Mouse (Mus musculus) gastrocnemius, postnatal 10 days (tissue): ENCODE data around the gene Eno2. TPM values are rescaled to one million over a fixed set of nuclear protein-coding genes. Genes with fewer than 3 reads are reported as not detected.
A peak's percentile ranks its signal among the peaks of the same experiment; 100 is the strongest.

Experiments
- DNase-seq: peaks from one replicate; pipeline ENCODE4 v3.0.0; 2021; ENCODE audit warnings: mixed read lengths
- total RNA-seq, 2 experiments: library from RNA; stranded (reverse); gene quantifications; 2 replicates each; pipeline ENCODE4 v1.2.3; 2021

Eno2 gene
- total RNA-seq, 2 experiments from 2014 or later, result 2.9 to 6.5 TPM

DNA sequence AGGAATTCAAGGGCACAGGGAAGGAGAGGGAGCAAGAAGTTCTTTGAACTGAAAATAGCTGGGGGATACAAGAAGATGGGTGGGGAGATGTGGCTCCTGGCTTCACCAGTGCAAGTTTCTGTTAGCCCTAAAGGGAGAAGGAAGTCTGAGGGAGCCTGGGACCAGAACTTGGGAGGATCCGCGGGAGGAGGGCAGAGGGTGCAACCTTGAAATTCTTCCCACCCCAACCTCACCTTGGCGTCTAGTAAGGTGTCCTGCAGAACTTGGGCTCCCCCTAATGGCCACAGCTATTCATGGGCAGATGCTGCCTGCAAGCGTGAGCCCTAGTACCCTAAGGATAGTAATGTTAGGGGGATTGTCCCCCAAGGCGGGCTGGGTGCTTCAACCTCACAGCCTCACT, 10.2 kb downstream of the Eno2 start:
- DNase-seq, result peak; percentile 80

DNA sequence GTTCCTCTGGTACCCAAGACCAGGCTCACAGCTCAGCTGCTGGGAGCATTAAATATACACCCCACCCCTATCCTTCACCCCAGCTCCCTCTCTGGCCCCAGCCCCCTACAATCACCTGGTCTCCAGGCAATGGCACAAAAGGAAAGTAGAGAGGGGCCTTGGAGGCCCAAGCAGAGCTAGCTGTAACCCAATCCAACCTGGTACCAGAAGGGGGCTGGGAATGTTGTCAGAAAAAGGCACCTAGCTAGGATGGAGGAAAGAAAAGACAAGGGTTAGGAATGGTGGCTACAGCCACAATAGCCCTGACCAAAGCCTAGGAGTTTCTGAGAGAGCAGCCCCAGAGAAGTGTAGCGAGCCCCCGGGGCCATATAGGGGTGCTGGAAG, 10.6 kb downstream of the Eno2 start:
- DNase-seq, result no peak

DNA sequence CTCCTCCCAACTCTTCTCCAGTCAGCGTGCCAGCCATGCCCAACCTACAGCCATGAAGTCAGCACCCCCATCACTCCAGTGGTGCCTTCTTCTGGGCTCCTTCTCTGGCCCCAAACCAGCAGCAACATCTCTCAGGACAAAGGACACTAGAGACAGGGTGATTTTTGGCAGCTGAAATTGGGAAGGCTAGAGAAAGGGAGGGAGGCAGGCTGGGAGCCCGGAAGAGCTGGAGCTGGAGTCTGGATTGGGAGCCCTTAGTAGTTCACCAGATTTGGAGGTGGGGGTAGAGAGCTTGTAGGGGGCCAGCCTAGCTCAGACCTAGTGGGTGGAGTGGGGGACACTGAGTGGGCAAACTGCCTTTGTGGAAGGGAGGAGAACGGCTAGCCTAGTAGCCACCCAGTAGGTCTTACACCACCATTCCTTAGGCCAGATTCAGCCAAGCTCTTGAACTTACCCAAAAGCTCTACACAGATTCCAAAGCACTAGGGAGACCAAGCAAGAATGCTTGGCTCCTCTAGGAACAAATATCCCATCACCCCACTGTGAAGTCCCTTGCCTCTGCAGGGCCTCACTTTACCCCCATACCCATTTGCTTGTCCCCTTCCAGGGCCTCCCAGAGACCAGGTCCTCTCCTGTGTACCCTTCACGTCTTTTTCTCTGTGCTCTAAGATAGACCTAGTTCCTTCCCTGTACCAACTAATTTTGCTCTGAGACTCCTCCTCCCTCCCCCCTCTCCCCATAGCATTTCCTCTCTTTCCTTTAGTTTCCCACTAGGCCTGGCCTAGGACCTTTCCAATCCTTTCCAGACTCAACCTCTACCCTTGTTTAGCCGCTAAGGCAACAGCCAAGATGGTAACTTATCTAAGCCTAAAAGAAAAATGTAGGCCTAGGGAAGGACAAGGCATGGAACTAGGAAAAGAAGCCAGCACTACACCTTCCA, 11.3 kb downstream of the Eno2 start:
- peak; percentile 29 for DNase-seq

GRCm38 (mm10) chr6:124757351-124757880, 12.1 kb downstream of the Eno2 start:
- no peak for DNase-seq

GRCm38 (mm10) chr6:124756652-124757350, 12.7 kb downstream of the Eno2 start:
- peak; percentile 82 for DNase-seq

GRCm38 (mm10) chr6:124755831-124756595, 13.5 kb downstream of the Eno2 start, which contains the start of the genes Gm45234 and Atn1:
Gene Gm45234 (minus strand): TSS chr6:124756021.
Gene Atn1 (minus strand): TSS chr6:124756524.
- peak; percentile 71 for DNase-seq

GRCm38 (mm10) chr6:124755306-124755705, 14.2 kb downstream of the Eno2 start:
- DNase-seq, result no peak

DNA sequence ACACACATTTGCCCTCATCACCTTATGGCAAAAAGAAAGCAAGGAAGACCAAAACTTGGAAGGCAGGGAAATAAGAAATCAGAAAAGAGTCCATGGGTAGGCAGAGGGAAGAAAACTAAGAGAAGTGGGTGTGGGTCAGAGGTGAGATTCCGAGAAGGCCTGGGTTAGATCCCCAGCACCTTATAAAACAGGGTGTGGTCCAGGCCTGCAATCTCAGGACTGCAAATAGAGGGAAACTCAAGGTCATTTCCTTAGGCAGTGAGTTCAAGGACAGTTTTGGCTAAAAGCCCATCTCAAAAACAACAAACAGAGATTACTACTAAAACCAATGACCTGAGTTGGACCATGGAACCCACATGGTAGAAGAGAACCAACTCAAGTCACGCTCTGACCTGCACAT, 15.6 kb downstream of the Eno2 start:
- no peak for DNase-seq

- no peak for DNase-seq
These were observed 19.1 kb downstream of the Eno2 start for GRCm38 (mm10) chr6:124750405-124750804.

DNA sequence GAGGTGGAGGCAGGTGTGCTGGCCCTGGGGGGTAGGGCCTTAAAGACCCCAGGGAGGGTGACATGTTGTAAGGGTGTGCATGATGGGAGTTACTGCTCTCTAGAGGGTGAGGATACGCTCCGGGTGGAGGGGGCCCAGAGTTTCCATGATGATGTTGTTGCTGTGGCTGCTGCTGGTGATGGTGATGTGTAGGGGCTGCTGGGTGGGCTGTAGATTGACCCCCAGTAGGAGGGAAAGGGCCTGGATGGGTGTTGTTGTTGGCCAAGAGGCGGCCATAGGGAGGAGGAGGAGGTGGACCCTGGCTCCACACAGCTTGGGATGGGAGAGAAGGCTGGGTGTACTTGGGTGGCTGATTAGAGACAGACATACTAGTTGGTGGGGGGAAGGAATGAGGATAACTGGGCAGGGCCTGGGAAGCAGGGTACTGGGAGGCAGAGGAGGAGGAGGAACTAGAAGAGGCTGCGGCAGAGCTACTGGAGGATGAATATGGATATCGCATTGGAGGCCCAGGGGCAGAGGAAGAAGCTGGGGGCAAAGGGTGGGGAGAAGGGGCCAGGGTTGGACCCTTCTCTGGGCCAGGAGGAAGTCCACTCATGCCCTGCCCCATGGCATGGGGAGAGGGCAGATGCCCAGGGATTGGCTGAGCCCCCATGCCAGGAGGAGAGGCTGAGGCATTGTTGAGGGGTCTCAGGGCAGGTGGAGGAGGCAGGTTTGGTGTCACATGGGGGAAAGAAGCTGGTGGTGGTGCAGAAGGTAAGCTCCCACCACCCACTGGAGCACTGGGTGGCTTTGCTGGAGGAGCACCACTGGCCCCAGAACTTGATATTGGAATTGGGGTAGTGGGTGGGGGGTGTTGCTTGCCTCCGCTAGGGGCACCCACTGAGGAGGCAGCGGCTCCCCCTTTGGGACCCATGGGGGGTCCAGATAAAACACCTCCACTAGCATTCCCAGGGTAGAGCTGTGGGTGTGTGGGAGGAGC, 22.5 kb downstream of the Eno2 start:
- no peak for DNase-seq

- no peak for DNase-seq
These were observed 23.2 kb downstream of the Eno2 start for GRCm38 (mm10) chr6:124746296-124746605.

DNA sequence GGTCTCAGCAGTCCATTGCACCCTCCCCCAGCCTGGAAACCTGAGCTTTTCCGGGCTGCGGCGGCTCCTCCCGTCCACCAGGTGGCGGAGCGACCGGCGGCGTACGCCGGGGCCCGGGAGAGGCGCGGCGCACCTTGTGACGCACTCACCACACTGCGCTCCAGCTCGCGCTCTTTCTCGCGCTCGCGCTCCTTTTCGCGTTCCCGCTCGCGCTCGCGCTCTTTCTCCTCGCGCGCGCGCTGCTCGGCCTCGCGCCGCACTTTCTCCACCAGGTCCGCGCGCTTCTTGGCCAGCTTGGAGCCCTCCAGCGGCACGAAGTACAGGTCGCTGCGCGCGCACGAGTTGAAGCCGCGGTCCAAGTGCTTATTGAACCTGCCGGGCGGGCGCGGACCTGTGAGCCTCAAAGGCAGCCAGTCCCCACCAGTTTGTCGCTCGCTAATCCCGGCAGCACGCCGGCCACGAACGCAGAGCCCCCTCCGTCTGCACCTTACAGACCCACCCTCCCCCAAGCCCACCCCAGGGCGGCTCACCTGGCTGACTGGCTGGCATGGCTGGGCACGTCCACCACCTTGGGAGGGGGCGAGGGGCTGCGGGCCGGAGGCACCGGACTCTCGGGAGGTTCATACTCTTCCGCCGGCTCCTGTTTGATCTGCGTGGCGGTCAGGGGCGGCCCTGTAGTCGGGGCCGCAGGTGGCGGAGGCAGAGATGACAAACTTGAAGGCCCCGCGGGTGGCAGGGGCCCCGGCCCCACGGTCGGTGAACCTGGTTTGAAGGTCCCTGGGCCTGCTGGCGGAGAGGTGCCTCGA, 23.8 kb downstream of the Eno2 start:
- peak; percentile 94 for DNase-seq

DNA sequence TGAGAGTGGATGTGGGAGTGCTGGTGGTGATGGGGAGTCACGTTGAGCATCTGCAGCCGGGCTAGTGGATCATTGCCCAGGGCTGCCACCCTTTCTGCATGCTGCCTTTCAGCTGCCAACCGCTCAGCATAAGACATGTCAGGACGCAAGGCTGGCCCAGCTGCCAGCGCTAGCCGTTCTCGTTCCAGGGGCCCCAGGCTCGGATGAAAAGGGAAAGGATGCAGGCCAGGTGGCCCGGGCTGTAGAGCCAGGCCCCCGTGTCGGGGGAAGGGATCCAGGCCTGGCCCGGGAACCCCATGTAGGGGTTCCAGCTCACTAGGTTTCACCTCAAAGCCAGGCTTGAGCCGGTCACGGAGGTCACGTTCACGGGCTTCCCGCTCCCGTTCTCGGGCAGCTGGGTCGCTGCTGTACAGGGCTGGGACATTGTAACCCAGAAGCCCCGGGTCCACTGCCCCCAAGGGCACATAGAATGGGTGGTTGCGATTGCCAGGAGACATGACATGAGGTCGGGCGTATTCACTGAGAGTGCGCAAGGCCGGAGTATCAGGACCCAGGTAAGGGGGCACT, 24.6 kb downstream of the Eno2 start:
- no peak for DNase-seq

DNA sequence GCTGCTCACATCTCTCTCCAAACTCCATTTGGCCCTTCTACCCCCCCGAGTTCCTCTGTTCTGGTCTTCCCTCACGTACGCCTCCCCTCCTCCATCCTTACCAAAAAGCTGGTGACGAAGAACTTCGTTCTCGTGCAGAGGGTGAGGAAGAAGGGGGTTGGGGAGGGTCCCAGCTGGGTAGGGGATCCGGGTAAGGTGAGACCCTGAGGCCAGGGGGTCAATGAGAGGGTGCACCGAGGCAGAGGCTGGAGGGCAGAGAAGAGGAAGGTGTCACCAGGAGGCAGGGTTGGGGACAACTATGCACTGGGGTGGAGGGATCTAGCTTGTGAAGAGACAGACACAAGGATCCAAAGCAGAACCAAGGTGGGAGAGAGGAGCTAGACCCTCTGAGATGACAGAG, 25.8 kb downstream of the Eno2 start:
- DNase-seq, result no peak

- DNase-seq, result no peak
These were observed 26.5 kb downstream of the Eno2 start for GRCm38 (mm10) chr6:124742839-124743514.

GRCm38 (mm10) chr6:124741842-124742241, 27.6 kb downstream of the Eno2 start:
- DNase-seq, result no peak

GRCm38 (mm10) chr6:124740888-124741761, 28.3 kb downstream of the Eno2 start, which contains the start of gene Grcc10:
Gene Grcc10 (minus strand): TSS chr6:124741374.
- peak; percentile 81 for DNase-seq

DNA sequence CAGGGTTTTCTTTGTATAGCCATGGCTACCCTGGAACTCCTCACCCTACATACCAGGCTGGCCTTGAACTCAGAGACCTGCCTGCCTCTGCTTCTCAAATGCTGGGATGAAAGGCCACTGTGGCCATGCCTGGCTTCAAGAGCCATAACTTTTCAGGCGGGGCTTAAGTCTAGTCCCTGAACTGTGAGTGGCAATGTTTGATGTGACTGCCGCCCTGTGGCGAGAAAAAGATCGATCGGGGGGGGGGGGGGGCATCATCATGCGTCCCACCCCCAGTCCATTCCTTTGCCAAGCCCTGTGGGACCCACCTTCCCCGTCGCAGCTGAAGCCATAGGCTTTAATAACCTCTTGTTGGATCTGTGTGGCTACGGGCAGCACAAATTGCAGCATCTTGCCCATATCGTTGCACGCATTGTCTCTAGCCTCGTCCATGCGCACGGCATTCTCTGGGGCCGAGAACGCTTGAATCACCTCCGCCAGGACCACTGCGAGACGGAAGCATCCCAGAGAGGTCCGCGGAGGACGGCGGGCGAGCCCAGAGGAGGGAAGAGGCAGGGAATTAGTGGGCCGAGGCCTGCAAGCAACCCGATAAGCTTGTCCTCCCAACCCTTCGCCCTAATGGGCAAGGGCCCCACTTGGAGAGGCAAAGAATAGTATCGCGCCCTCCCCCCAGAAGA, 29.1 kb downstream of the Eno2 start:
- DNase-seq, result no peak
